Mouse (Mus musculus): ENCODE results near the gene Gja8.

Gene Gja8

DNA sequence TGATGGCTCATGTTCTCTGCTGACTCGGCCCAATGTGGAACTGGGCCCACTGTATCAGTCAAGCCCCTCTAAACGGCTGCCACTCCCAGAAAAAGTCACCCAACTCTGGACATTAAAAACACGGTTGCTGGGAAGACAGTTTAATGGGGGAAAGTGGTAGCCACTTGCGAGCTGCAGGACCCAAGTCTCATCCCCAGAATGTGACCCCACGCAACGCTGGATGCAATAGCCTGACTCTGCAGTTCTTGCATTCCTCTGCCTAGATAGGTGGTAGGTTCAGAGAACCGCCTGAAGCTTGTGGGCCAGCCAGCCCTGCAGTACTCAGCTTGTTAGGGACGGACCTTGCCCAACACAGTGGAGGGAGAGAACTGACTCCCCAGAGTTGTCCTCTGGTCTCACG, 46.3 kb downstream of the Gja8 start:
- DNase-seq (ENCODE audit: low read depth, low spot score) = no peak

DNA sequence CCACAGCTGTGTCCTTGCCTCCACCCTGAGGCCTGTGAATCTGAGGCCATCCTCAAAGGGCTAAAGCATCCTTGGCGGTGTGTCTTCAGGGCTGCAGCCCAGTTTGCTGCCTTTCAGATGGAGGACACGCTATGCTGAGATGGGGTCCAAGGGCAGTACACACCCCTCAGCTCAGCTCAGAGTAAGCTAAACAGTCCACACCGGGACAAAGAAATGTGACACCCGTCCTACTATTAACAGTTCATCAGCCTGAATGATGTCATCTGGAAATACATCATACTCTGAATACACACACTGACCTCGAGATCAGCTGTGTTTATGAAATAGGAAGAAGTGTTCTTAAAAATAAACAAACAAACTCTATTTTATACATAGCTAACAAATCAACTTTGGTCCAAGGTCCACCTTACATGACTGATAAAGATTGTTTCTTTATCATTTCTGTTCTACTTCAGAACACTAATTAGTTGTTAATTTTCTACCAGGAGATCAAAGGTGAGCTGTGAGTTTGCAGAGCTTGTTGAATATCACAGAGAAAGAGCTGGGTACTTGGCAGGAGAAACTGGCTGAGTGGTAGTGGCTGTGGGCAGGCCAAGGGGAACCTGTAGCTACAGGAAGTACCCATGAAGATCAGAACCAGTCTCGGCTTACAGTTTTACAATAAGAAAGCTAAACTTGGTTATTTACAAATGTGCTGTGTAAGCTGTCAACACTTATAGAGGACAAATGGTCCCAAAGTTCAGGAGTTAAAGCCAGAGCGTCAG, 50.8 kb downstream of the Gja8 start:
- no peak for DNase-seq (ENCODE audit: low read depth, low spot score)

DNA sequence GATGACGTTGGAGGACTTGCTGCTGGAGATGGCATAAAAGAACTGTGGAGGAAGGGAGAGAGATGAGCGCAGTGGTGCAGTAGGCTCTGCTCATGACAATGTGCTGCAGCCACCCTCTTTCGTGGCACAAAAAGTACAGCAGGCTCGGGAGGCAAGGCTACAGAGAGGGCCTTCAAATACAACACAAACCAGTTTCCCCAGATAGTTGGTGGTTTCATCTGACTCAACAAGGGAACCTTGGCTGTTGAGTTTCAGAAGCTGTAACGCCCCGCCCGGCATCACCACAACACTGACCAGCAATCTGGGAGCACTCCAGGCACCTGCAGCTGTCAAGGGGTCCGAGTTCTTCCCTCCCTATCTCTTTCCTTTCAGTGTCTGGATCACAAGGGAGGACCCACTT, 53.3 kb downstream of the Gja8 start:
- DNase-seq (ENCODE audit: low read depth, low spot score) = no peak

DNA sequence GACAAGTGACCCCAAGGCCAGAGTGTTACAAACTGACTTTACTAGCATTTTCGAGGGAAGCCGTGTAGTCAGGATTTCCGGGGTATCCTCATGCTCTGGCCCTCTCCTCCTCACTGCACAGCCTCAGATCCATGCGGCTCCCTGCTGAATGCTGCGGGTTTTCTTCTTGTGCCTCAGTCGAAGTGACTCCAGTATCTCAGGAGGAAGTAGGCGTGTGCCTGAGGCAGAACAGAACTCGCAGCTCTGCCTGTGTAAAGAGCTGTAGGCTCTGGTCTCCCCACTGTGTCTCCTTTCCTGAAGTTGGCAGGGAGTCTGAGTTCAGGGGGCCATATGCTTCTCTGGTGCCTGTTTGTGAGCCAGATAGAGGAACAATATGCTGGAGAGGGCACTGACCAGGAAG, 54.8 kb downstream of the Gja8 start:
- no peak for DNase-seq (ENCODE audit: low read depth, low spot score)

DNA sequence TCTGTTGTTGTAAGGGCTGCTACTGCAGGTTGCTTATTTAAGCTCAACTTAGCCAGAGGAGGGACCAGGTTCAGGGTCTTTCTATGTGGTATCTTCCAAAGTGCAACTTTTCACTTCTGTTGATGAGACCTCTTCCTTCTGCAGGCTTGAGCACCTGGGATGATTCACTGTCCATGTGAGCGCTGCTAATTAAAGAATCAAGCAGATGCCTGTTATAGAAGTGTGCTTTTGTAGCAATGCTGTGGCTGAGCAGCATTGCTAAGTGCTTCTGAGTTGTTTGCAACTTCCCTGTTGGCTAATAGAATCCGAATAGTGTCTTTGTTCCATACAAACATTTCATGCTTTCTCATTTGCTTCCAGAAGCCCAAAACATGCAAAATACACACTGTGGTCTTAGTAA, 55.5 kb downstream of the Gja8 start:
- DNase-seq (ENCODE audit: low read depth, low spot score) = no peak

DNA sequence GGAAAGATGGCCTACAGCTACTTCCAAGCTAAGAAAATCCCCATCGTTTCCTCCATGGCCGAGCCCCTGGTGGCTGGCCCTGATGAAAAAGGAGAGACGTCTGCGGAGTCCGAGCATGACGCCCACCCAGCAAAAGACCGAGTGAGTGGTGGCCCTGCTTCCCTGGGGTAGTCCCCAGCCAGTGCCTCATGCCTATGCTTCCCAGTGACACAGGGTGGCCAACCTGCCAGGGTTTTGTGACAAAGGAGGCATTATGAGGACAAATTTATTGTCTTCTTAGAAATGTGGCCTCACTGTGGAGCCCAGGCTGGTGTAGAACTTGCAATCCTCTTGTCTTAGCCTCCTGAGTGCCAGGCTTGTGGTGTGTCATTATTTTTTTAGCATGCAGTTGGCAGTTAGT, 56.7 kb downstream of the Gja8 start:
- no peak for DNase-seq (ENCODE audit: low read depth, low spot score)

DNA sequence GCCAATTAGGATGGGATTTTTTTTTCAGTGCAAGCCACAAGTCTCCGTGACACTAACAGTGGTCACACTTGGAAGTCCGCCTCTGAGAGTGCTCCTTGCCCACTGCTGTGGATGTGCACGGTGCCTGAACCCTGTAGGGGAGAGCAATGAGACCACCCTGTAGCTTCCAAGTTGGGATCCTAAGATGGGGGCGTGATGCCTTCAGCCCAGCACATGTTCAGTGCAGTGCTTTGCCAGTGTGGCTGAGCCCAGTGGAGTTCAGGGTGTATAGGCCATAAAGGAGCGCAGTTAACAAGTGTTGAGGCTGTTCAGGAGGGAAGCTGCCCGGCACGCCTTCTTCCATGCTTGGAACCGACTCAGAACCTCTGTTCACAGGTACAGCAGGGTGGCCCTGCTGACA, 57.3 kb downstream of the Gja8 start:
- DNase-seq (ENCODE audit: low read depth, low spot score) = no peak

DNA sequence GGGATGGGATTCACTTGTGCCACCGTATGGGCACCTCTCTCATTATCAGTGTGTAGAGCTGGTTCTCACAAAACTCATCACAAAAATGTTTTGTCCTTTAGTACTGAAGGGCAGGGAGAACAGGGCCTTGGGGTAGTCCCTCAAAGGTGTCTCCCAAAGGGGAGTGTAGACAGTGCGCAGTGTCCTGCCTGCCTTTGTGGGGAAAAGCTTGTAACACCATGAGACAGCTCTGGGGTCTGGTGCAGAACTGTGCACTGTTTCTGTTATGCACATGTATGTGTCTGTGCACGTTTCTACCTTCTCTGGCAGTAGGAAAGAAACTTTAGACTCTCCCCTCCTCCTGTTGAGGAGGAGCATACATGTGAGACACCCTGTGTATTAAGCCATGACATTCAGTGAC, 58.0 kb downstream of the Gja8 start:
- DNase-seq (ENCODE audit: low read depth, low spot score) = no peak

Data from A20 (cell line).